Mouse (Mus musculus) myocyte (in vitro differentiated cells): Measurements from ENCODE around the gene Snx33.

Experiments used
- E2F4 ChIP-seq: IDR thresholded peaks from one replicate; pipeline ENCODE4 v1.6.1; 2011; ENCODE audit warnings: mild to moderate bottlenecking, control low read depth, moderate library complexity; ENCODE audit not compliant: insufficient read depth
- MAX ChIP-seq: IDR thresholded peaks from one replicate; pipeline ENCODE4 v1.6.1; 2011; ENCODE audit warnings: low read depth, mild to moderate bottlenecking, control low read depth
- MYOG ChIP-seq, 3 experiments: IDR thresholded peaks; one replicate each; pipeline ENCODE4 v1.6.1; 2011; ENCODE audit warnings: control low read depth in 2 of 3, low read depth in 2 of 3, mild to moderate bottlenecking in 2 of 3; ENCODE audit not compliant: insufficient read length in 2 of 3, control insufficient read depth in 1 of 3, insufficient read depth in 1 of 3
- POLR2A ChIP-seq: IDR thresholded peaks from one replicate; pipeline ENCODE4 v1.6.1; 2011; ENCODE audit warnings: low read depth, mild to moderate bottlenecking, control low read depth, moderate library complexity; ENCODE audit not compliant: insufficient read length
- POLR2AphosphoS2 ChIP-seq: IDR thresholded peaks from one replicate; pipeline ENCODE4 v1.6.1; 2011; ENCODE audit warnings: low read depth, control low read depth; ENCODE audit not compliant: insufficient read length
- USF1 ChIP-seq: IDR thresholded peaks from one replicate; pipeline ENCODE4 v1.6.1; 2011; ENCODE audit warnings: low read depth, mild to moderate bottlenecking, control low read depth, moderate library complexity

DNA sequence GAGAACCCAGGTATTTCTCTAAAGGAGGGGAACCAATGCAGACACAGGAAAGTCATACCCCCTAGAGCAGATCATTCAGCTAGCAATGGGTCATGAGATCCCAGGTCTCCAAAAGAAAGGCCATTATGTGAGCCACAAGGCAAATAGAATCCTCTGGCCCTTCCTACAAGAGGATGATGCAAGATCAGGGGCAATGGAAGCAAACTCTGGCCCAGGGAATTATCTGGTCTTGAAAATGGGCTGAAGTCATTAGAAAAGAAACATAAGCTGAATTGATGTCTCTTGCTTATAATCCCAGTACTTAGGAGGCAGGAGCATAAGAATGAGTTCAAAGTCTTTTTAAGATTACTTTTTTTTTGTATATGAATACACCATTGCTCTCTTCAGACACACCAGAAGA, 28.1 kb downstream of the Snx33 start:
- TF ChIP-seq POLR2AphosphoS2 (no peak), USF1 (no peak), E2F4 (no peak), POLR2A (no peak), MAX (no peak), MYOG (IDR thresholded peaks at IDR 0.05; ENCODE audit: control insufficient read depth in 1 of 3, insufficient read depth in 1 of 3, insufficient read length in 2 of 3, low read depth in 2 of 3) (no peak)
